26 mouse cellular contexts compared by ENCODE assay signal in genomic region chr13:11181191-11181590, GRCm38 (mm10).
"Had no signal": no experiment of that assay in that cellular context is flagged by ENCODE, and none has a peak within 500 bp of the region (broad histone marks: within the 10 kb centered on the region; RNA-seq: fewer than 3 reads in every experiment).

No protein-coding gene starts in this region.

- H3K4me1 ChIP-seq: heart, embryonic 13.5 days; heart, embryonic 15.5 days; hindbrain, embryonic 12.5 days; kidney, embryonic 15.5 days; limb, embryonic 13.5 days; limb, embryonic 15.5 days; liver, embryonic 12.5 days had no signal

- ATAC-seq: hindbrain, embryonic 16.5 days; intestine, embryonic 16.5 days; liver, embryonic 12.5 days had no signal

- H3K36me3 ChIP-seq: heart, embryonic 13.5 days; heart, embryonic 15.5 days; hindbrain, embryonic 12.5 days; kidney, embryonic 15.5 days; limb, embryonic 13.5 days; limb, embryonic 15.5 days; liver, embryonic 12.5 days had no signal

- H3K27me3 ChIP-seq: heart, embryonic 13.5 days; heart, embryonic 15.5 days; hindbrain, embryonic 12.5 days; kidney, embryonic 15.5 days; limb, embryonic 13.5 days; limb, embryonic 15.5 days; liver, embryonic 12.5 days had no signal

- H3K4me3 ChIP-seq: heart, adult 2 months; heart, embryonic 13.5 days; heart, embryonic 15.5 days; hindbrain, embryonic 12.5 days; kidney, embryonic 15.5 days; limb, embryonic 13.5 days; limb, embryonic 15.5 days; liver, embryonic 12.5 days had no signal

- H3K4me2 ChIP-seq: heart, embryonic 11.5 days; heart, embryonic 13.5 days; heart, embryonic 15.5 days; hindbrain, embryonic 12.5 days; hindbrain, embryonic 14.5 days; kidney, embryonic 15.5 days; limb, embryonic 13.5 days; limb, embryonic 15.5 days; liver, embryonic 12.5 days had no signal

- H3K9me3 ChIP-seq: heart, embryonic 13.5 days; heart, embryonic 15.5 days; hindbrain, embryonic 12.5 days; kidney, embryonic 15.5 days; limb, embryonic 13.5 days; limb, embryonic 15.5 days; liver, embryonic 12.5 days had no signal

- DNase-seq: gastrocnemius, postnatal 14 days; gastrocnemius, postnatal 36 days; heart, adult 11 months; heart, adult 2 months; heart, postnatal 14 days; heart, postnatal 36 days; kidney, adult 11 months; kidney, adult 2 months; kidney, adult 9 months; kidney, postnatal 14 days; kidney, postnatal 36 days; layer of hippocampus, adult 9-11 months; layer of hippocampus, postnatal 36 days had no signal

- H3K9ac ChIP-seq: heart, embryonic 13.5 days; heart, embryonic 15.5 days; hindbrain, embryonic 12.5 days; hindbrain, embryonic 14.5 days; kidney, embryonic 15.5 days; limb, embryonic 13.5 days; limb, embryonic 15.5 days; liver, embryonic 12.5 days; liver, embryonic 14.5 days had no signal

- H3K27ac ChIP-seq: heart, adult 2 months; heart, embryonic 13.5 days; heart, embryonic 15.5 days; hindbrain, embryonic 12.5 days; hindbrain, embryonic 14.5 days; kidney, embryonic 15.5 days; kidney, postnatal 0 days; limb, embryonic 13.5 days; limb, embryonic 15.5 days; liver, embryonic 12.5 days; liver, embryonic 14.5 days had no signal
